Mouse (Mus musculus): ENCODE measurements around the gene Ggact.

- TF ChIP-seq CTCF (IDR thresholded peaks at IDR 0.05; ENCODE audit: low read depth) (no peak), EP300 (optimal IDR thresholded peaks at IDR 0.05) (no peak)
Measured at GRCm38 (mm10) chr14:122900679-122901078, 12.9 kb downstream of the Ggact start.
